Mouse (Mus musculus) layer of hippocampus, adult 11-12 months (tissue): ENCODE measurements around the gene Epm2aip1.

Source experiments
- DNase-seq: peaks from one replicate; pipeline ENCODE4 v3.0.0; 2022; ENCODE audit warnings: low spot score

Epm2aip1 gene

GRCm38 (mm10) chr9:111287956-111288355 is 16.2 kb downstream of the Epm2aip1 start:
- DNase-seq = no peak

- no peak for DNase-seq
These were observed 17.6 kb downstream of the Epm2aip1 start for GRCm38 (mm10) chr9:111289294-111289831.

- peak; percentile 97 for DNase-seq
These were observed 18.2 kb downstream of the Epm2aip1 start for GRCm38 (mm10) chr9:111289832-111290339.

GRCm38 (mm10) chr9:111290539-111291100 is 18.9 kb downstream of the Epm2aip1 start:
- DNase-seq = no peak

GRCm38 (mm10) chr9:111293234-111293633 is 21.5 kb downstream of the Epm2aip1 start:
- DNase-seq = no peak

- DNase-seq = no peak
These were observed 23.2 kb downstream of the Epm2aip1 start for GRCm38 (mm10) chr9:111294911-111295310.

GRCm38 (mm10) chr9:111295323-111295722 is 23.6 kb downstream of the Epm2aip1 start:
- no peak for DNase-seq

GRCm38 (mm10) chr9:111296433-111296832 is 24.7 kb downstream of the Epm2aip1 start:
- no peak for DNase-seq

GRCm38 (mm10) chr9:111298606-111299005 is 26.9 kb downstream of the Epm2aip1 start:
- DNase-seq = no peak

- DNase-seq = peak; percentile 23
These were observed 30.6 kb downstream of the Epm2aip1 start for GRCm38 (mm10) chr9:111302196-111302831.

GRCm38 (mm10) chr9:111304036-111304435 is 32.3 kb downstream of the Epm2aip1 start:
- no peak for DNase-seq

GRCm38 (mm10) chr9:111306142-111306541 is 34.4 kb downstream of the Epm2aip1 start:
- no peak for DNase-seq

- DNase-seq = no peak
These were observed 39.5 kb downstream of the Epm2aip1 start, which contains the start of gene Trank1 for GRCm38 (mm10) chr9:111311031-111311842. Trank1 (plus strand) TSS chr9:111311739.

GRCm38 (mm10) chr9:111311843-111312441 is 40.2 kb downstream of the Epm2aip1 start:
- DNase-seq = no peak

GRCm38 (mm10) chr9:111312442-111313141 is 40.9 kb downstream of the Epm2aip1 start:
- no peak for DNase-seq

- no peak for DNase-seq
These were observed 41.6 kb downstream of the Epm2aip1 start for GRCm38 (mm10) chr9:111313299-111313698.

- DNase-seq = no peak
These were observed 42.1 kb downstream of the Epm2aip1 start for GRCm38 (mm10) chr9:111313793-111314192.

GRCm38 (mm10) chr9:111314219-111314618 is 42.5 kb downstream of the Epm2aip1 start:
- peak; percentile 72 for DNase-seq

- DNase-seq = no peak
These were observed 49.2 kb downstream of the Epm2aip1 start for GRCm38 (mm10) chr9:111320912-111321311.

GRCm38 (mm10) chr9:111324881-111325280 is 53.2 kb downstream of the Epm2aip1 start:
- no peak for DNase-seq
